ENCODE assay signal across 8 mouse cellular contexts in genomic region chr4:127020411-127021150, GRCm38 (mm10). TPM values are rescaled to one million over a fixed set of nuclear protein-coding genes. Genes with fewer than 3 reads are reported as not detected.
A peak's percentile ranks its signal among the peaks of the same experiment; 100 is the strongest.
DNase-seq lines count a peak whose midpoint lies in the region; ATAC-seq and TF ChIP-seq lines count a peak whose summit lies in the region.

No protein-coding gene starts in this region.

- H3K4me2 ChIP-seq in heart, embryonic 14.5 days (ENCODE audit: low read length), result peak overlapping the region; percentile 71
- H3K4me2 ChIP-seq in hindbrain, embryonic 14.5 days (replicated peaks), result peak overlapping the region; percentile 56
- H3K4me2 ChIP-seq in midbrain, embryonic 12.5 days (replicated peaks), result peak overlapping the region; percentile 49

- WGBS in heart, embryonic 14.5 days, result 12% methylated on average over 13 of the region's 13 CpGs
- WGBS in hindbrain, embryonic 14.5 days, result 13% methylated on average over 13 of the region's 13 CpGs
- WGBS in midbrain, embryonic 12.5 days, result 14% methylated on average over 13 of the region's 13 CpGs

- H3K27me3 ChIP-seq in heart, embryonic 14.5 days (ENCODE audit: control insufficient read depth, insufficient read depth, low read length), result no peaks in the 10 kb centered on the region
- no peaks in the 10 kb centered on the region for H3K27me3 ChIP-seq in hindbrain, embryonic 14.5 days (ENCODE audit: control insufficient read depth, insufficient read depth, low read length)
- no peaks in the 10 kb centered on the region for H3K27me3 ChIP-seq in midbrain, embryonic 12.5 days

- 0 out of 2 replicates have a peak overlapping the region, but pooled peaks have one; percentile 38 for H3K9ac ChIP-seq in heart, embryonic 14.5 days (ENCODE audit: low read length)
- no peak overlapping the region for H3K9ac ChIP-seq in hindbrain, embryonic 14.5 days
- H3K9ac ChIP-seq in midbrain, embryonic 12.5 days (replicated peaks), result no peak overlapping the region

- ATAC-seq in heart, embryonic 14.5 days (ENCODE audit: insufficient number of reproducible peaks, insufficient read depth, low FRiP score, low read depth), result no peak
- ATAC-seq in hindbrain, embryonic 14.5 days (ENCODE audit: low FRiP score), result no peak
- no peak for ATAC-seq in midbrain, embryonic 12.5 days (ENCODE audit: low FRiP score, low read depth)
- no peak for ATAC-seq in activated CD4-positive, CD25-positive, alpha-beta regulatory T cell, adult 4 months
- ATAC-seq in inflammation-experienced regulatory T-cells, adult 6 months, result no peak

- intact Hi-C loops in heart, postnatal 10 days (cut with DNase I), result no loop called here

- peaks cover 33% of the 10 kb centered on the region for H3K36me3 ChIP-seq in heart, embryonic 14.5 days (ENCODE audit: control insufficient read depth, insufficient read depth, low read length)
- H3K36me3 ChIP-seq in hindbrain, embryonic 14.5 days (replicated peaks; ENCODE audit: control insufficient read depth, insufficient read depth), result peaks cover 27% of the 10 kb centered on the region
- peaks cover 25% of the 10 kb centered on the region for H3K36me3 ChIP-seq in midbrain, embryonic 12.5 days

- H3K4me1 ChIP-seq in heart, embryonic 14.5 days (ENCODE audit: control insufficient read depth in 2 of 2, insufficient read depth in 2 of 2, low read length in 2 of 2), result peaks cover 0 to 22% of the 10 kb centered on the region in 2 experiments; a peak in 2 of 4 replicates
- peaks cover 4% of the 10 kb centered on the region for H3K4me1 ChIP-seq in bone marrow macrophage, adult 2 months (ENCODE audit: control insufficient read depth, insufficient read depth, low read length)
- H3K4me1 ChIP-seq in hindbrain, embryonic 14.5 days (replicated peaks; ENCODE audit: control insufficient read depth, insufficient read depth, low read length), result peaks cover 27% of the 10 kb centered on the region
- H3K4me1 ChIP-seq in midbrain, embryonic 12.5 days, result peaks cover 25% of the 10 kb centered on the region

- TF ChIP-seq CTCF in bone marrow macrophage, adult 2 months (IDR thresholded peaks at IDR 0.05; ENCODE audit: low read depth, low read length), result no peak

- no peak for DNase-seq in heart, postnatal 10 days
- no peak for DNase-seq in hindbrain, embryonic 14.5 days (ENCODE audit: low spot score)
- DNase-seq in thymus, postnatal 0 days (ENCODE audit: low spot score), result no peak

- peak overlapping the region in 1 of 2 experiments; percentile 100; a peak in 2 of 4 replicates for H3K4me3 ChIP-seq in heart, embryonic 14.5 days (ENCODE audit: control insufficient read depth in 1 of 2, insufficient read depth in 1 of 2, low read depth in 1 of 2, low read length in 2 of 2)
- H3K4me3 ChIP-seq in bone marrow macrophage, adult 2 months (ENCODE audit: insufficient read depth, low read length), result peak overlapping the region; percentile 43
- peak overlapping the region; percentile 100 for H3K4me3 ChIP-seq in hindbrain, embryonic 14.5 days (replicated peaks; ENCODE audit: low read length)
- peak overlapping the region; percentile 100 for H3K4me3 ChIP-seq in midbrain, embryonic 12.5 days

- H3K27ac ChIP-seq in heart, embryonic 14.5 days (replicated peaks in 1 of 2; ENCODE audit: control insufficient read depth in 1 of 2, insufficient read depth in 1 of 2, low read depth in 2 of 2, low read length in 2 of 2), result peak overlapping the region; percentile 51 to 62; a peak in 3 of 4 replicates
- H3K27ac ChIP-seq in bone marrow macrophage, adult 2 months (ENCODE audit: insufficient read depth, low read depth, low read length), result 0 out of 2 replicates have a peak overlapping the region, but pooled peaks have one; percentile 17
- H3K27ac ChIP-seq in hindbrain, embryonic 14.5 days, result no peak overlapping the region
- no peak overlapping the region for H3K27ac ChIP-seq in midbrain, embryonic 12.5 days (replicated peaks)

- no peak for TF ChIP-seq POLR2A in bone marrow macrophage, adult 2 months (IDR thresholded peaks at IDR 0.05; ENCODE audit: borderline replicate concordance, low read depth, low read length)

- H3K9me3 ChIP-seq in heart, embryonic 14.5 days (ENCODE audit: control insufficient read depth, low read length), result no peaks in the 10 kb centered on the region
- H3K9me3 ChIP-seq in hindbrain, embryonic 14.5 days (ENCODE audit: control insufficient read depth, low read length), result no peaks in the 10 kb centered on the region
- no peaks in the 10 kb centered on the region for H3K9me3 ChIP-seq in midbrain, embryonic 12.5 days

RNA-seq across cellular contexts. Expression of gene Sfpq, which starts 0.5 kb away (rescaled TPM):
- 62.5 and 76.1 TPM in 2 replicates for polyA plus RNA-seq in heart, embryonic 14.5 days (2014; fragmentation: Nextera tagmentation; extraction: Ambion mirVana)
- total RNA-seq in heart, postnatal 10 days (2021), result 100 to 1,000 TPM; 162 to 166 TPM
- polyA plus RNA-seq in bone marrow macrophage, adult 2 months (2012; ENCODE audit: insufficient read depth, insufficient read length, missing spikeins), result 229 and 243 TPM in 2 replicates
- polyA plus RNA-seq in hindbrain, embryonic 14.5 days (2014; fragmentation: Nextera tagmentation; extraction: Ambion mirVana), result 92.5 and 102 TPM in 2 replicates
- polyA plus RNA-seq in midbrain, embryonic 12.5 days (2016; fragmentation: Nextera tagmentation; extraction: Ambion mirVana), result 176 and 217 TPM in 2 replicates
- polyA plus RNA-seq in thymus, postnatal 0 days (2015; fragmentation: Nextera tagmentation; extraction: Ambion mirVana), result 112 and 127 TPM in 2 replicates
- 10 to 100 TPM; 39.7 to 50.1 TPM for polyA plus RNA-seq in activated CD4-positive, CD25-positive, alpha-beta regulatory T cell, adult 4 months (2017; shearing (Covaris generic))
- 10 to 100 TPM; 36.0 to 64.5 (median 57.7) TPM for polyA plus RNA-seq in inflammation-experienced regulatory T-cells, adult 6 months (2017; shearing (Covaris generic))

RNA-seq across cellular contexts. Expression of gene Zmym1, which starts 40.4 kb away (rescaled TPM):
- 15.0 and 18.2 TPM in 2 replicates for polyA plus RNA-seq in heart, embryonic 14.5 days (2014; fragmentation: Nextera tagmentation; extraction: Ambion mirVana)
- 1 to 10 TPM; 4.6 to 7.1 TPM for total RNA-seq in heart, postnatal 10 days (2021)
- polyA plus RNA-seq in bone marrow macrophage, adult 2 months (2012; ENCODE audit: insufficient read depth, insufficient read length, missing spikeins), result 8.2 and 13.2 TPM in 2 replicates
- 31.6 and 31.9 TPM in 2 replicates for polyA plus RNA-seq in hindbrain, embryonic 14.5 days (2014; fragmentation: Nextera tagmentation; extraction: Ambion mirVana)
- 28.2 and 31.6 TPM in 2 replicates for polyA plus RNA-seq in midbrain, embryonic 12.5 days (2016; fragmentation: Nextera tagmentation; extraction: Ambion mirVana)
- polyA plus RNA-seq in thymus, postnatal 0 days (2015; fragmentation: Nextera tagmentation; extraction: Ambion mirVana), result 27.0 and 27.7 TPM in 2 replicates
- polyA plus RNA-seq in activated CD4-positive, CD25-positive, alpha-beta regulatory T cell, adult 4 months (2017; shearing (Covaris generic)), result 10 to 100 TPM; 10.7 to 28.0 TPM
- 10 to 100 TPM; 19.6 to 26.7 (median 22.5) TPM for polyA plus RNA-seq in inflammation-experienced regulatory T-cells, adult 6 months (2017; shearing (Covaris generic))

RNA-seq across cellular contexts. Expression of gene Zmym4, which starts 52.6 kb away (rescaled TPM):
- 15.9 and 17.8 TPM in 2 replicates for polyA plus RNA-seq in heart, embryonic 14.5 days (2014; fragmentation: Nextera tagmentation; extraction: Ambion mirVana)
- 10 to 100 TPM; 30.4 to 35.0 TPM for total RNA-seq in heart, postnatal 10 days (2021)
- polyA plus RNA-seq in bone marrow macrophage, adult 2 months (2012; ENCODE audit: insufficient read depth, insufficient read length, missing spikeins), result 18.5 and 18.9 TPM in 2 replicates
- 27.5 and 31.3 TPM in 2 replicates for polyA plus RNA-seq in hindbrain, embryonic 14.5 days (2014; fragmentation: Nextera tagmentation; extraction: Ambion mirVana)
- 42.7 and 43.5 TPM in 2 replicates for polyA plus RNA-seq in midbrain, embryonic 12.5 days (2016; fragmentation: Nextera tagmentation; extraction: Ambion mirVana)
- 12.0 and 14.3 TPM in 2 replicates for polyA plus RNA-seq in thymus, postnatal 0 days (2015; fragmentation: Nextera tagmentation; extraction: Ambion mirVana)
- polyA plus RNA-seq in activated CD4-positive, CD25-positive, alpha-beta regulatory T cell, adult 4 months (2017; shearing (Covaris generic)), result 10 to 100 TPM; 17.4 to 17.6 TPM
- 10 to 100 TPM; 12.1 to 22.4 (median 12.6) TPM for polyA plus RNA-seq in inflammation-experienced regulatory T-cells, adult 6 months (2017; shearing (Covaris generic))

RNA-seq across cellular contexts. Expression of gene Zmym6, which starts 56.6 kb away (rescaled TPM):
- 15.3 and 15.7 TPM in 2 replicates for polyA plus RNA-seq in heart, embryonic 14.5 days (2014; fragmentation: Nextera tagmentation; extraction: Ambion mirVana)
- 1 to 10 TPM; 8.6 to 9.0 TPM for total RNA-seq in heart, postnatal 10 days (2021)
- polyA plus RNA-seq in bone marrow macrophage, adult 2 months (2012; ENCODE audit: insufficient read depth, insufficient read length, missing spikeins), result 26.1 and 27.3 TPM in 2 replicates
- 33.8 and 34.0 TPM in 2 replicates for polyA plus RNA-seq in hindbrain, embryonic 14.5 days (2014; fragmentation: Nextera tagmentation; extraction: Ambion mirVana)
- polyA plus RNA-seq in midbrain, embryonic 12.5 days (2016; fragmentation: Nextera tagmentation; extraction: Ambion mirVana), result 40.3 and 42.5 TPM in 2 replicates
- 11.0 and 11.1 TPM in 2 replicates for polyA plus RNA-seq in thymus, postnatal 0 days (2015; fragmentation: Nextera tagmentation; extraction: Ambion mirVana)
- 10 to 100 TPM; 13.1 to 14.1 TPM for polyA plus RNA-seq in activated CD4-positive, CD25-positive, alpha-beta regulatory T cell, adult 4 months (2017; shearing (Covaris generic))
- 10 to 100 TPM; 11.2 to 30.7 (median 15.2) TPM for polyA plus RNA-seq in inflammation-experienced regulatory T-cells, adult 6 months (2017; shearing (Covaris generic))

Comparison
In these comparisons a context has a peak if more than half of its experiments do, and no peak if none do; other contexts are left out.
1. H3K27ac ChIP-seq: peak in heart, embryonic 14.5 days (2 of 2) and bone marrow macrophage, adult 2 months (single experiment); none in hindbrain, embryonic 14.5 days (single experiment) and midbrain, embryonic 12.5 days (single experiment).
2. Peak in every context shown above with its lines, with median percentiles within 50 percentile points of each other: H3K4me2 ChIP-seq.